In genomic region chr9:7604005-7604404, GRCm38 (mm10) we compare ENCODE assay signal across 13 mouse cellular contexts. TPM values are rescaled to one million over a fixed set of nuclear protein-coding genes. Genes with fewer than 3 reads are reported as not detected.
DNase-seq lines count a peak whose midpoint lies in the region; ATAC-seq and TF ChIP-seq lines count a peak whose summit lies in the region.
"Had no signal": no experiment of that assay in that cellular context is flagged by ENCODE, and none has a peak within 500 bp of the region (broad histone marks: within the 10 kb centered on the region; RNA-seq: fewer than 3 reads in every experiment).

No protein-coding gene starts in this region.

- DNase-seq in cerebellum, adult 9-11 months = peak; percentile 12
- DNase-seq in cerebellum, adult 11-12 months = no peak
- no peak for DNase-seq in liver, embryonic 11.5 days (ENCODE audit: low spot score)
- no peak for DNase-seq in liver, postnatal 0 days
- DNase-seq in Muller cell, postnatal 12 days (ENCODE audit: inconsistent ontology term) = peak; percentile 25
- DNase-seq in fat pad, adult 2 months (ENCODE audit: extremely low read depth, low read depth, low spot score) = peak; percentile 26
- DNase-seq in lung, postnatal 25 days (ENCODE audit: low spot score) = no peak

- ATAC-seq in liver, embryonic 11.5 days (replicated peaks; ENCODE audit: low FRiP score) = 0 out of 2 replicates have a peak, but pooled peaks have one; percentile 15
- no peak for ATAC-seq in liver, postnatal 0 days
- no peak for ATAC-seq in activated CD4-positive, CD25-positive, alpha-beta regulatory T cell, adult 4 months

- H3K4me2 ChIP-seq in liver, embryonic 11.5 days = no peak overlapping the region
- H3K4me2 ChIP-seq in liver, postnatal 0 days (ENCODE audit: low read depth, low read length) = no peak overlapping the region
- H3K4me2 ChIP-seq: heart, embryonic 13.5 days; intestine, embryonic 15.5 days; limb, embryonic 13.5 days had no signal

- no peak overlapping the region for H3K9ac ChIP-seq in liver, embryonic 11.5 days (ENCODE audit: low read depth, low read length)
- H3K9ac ChIP-seq in liver, postnatal 0 days (replicated peaks) = no peak overlapping the region
- H3K9ac ChIP-seq: heart, embryonic 13.5 days; intestine, embryonic 15.5 days; limb, embryonic 13.5 days had no signal

- no peaks in the 10 kb centered on the region for H3K36me3 ChIP-seq in liver, embryonic 11.5 days (ENCODE audit: control insufficient read depth, insufficient read depth, low read length)
- no peaks in the 10 kb centered on the region for H3K36me3 ChIP-seq in liver, postnatal 0 days (replicated peaks; ENCODE audit: insufficient read depth, low read length)
- H3K36me3 ChIP-seq: heart, embryonic 13.5 days; intestine, embryonic 15.5 days; limb, embryonic 13.5 days had no signal

- no peaks in the 10 kb centered on the region for H3K9me3 ChIP-seq in liver, embryonic 11.5 days (ENCODE audit: control insufficient read depth, low read length)
- no peaks in the 10 kb centered on the region for H3K9me3 ChIP-seq in liver, postnatal 0 days (ENCODE audit: low read length)
- H3K9me3 ChIP-seq: heart, embryonic 13.5 days; intestine, embryonic 15.5 days; limb, embryonic 13.5 days had no signal

- no peak for TF ChIP-seq EP300 in liver, postnatal 0 days (IDR thresholded peaks at IDR 0.05; ENCODE audit: low read depth)

- no peak overlapping the region for H3K27ac ChIP-seq in liver, embryonic 11.5 days (ENCODE audit: low read depth, low read length)
- no peak overlapping the region for H3K27ac ChIP-seq in liver, postnatal 0 days (ENCODE audit: low read depth)
- H3K27ac ChIP-seq: heart, embryonic 13.5 days; intestine, embryonic 15.5 days; limb, embryonic 13.5 days had no signal

- H3K27me3 ChIP-seq in liver, embryonic 11.5 days (replicated peaks; ENCODE audit: control insufficient read depth, insufficient read depth, low read length) = no peaks in the 10 kb centered on the region
- no peaks in the 10 kb centered on the region for H3K27me3 ChIP-seq in liver, postnatal 0 days (ENCODE audit: insufficient read depth, low read length)
- H3K27me3 ChIP-seq: heart, embryonic 13.5 days; intestine, embryonic 15.5 days; limb, embryonic 13.5 days had no signal

- H3K4me3 ChIP-seq in liver, embryonic 11.5 days (ENCODE audit: low read depth, low read length) = no peak overlapping the region
- H3K4me3 ChIP-seq in liver, postnatal 0 days (ENCODE audit: low read depth, low read length) = no peak overlapping the region
- H3K4me3 ChIP-seq: heart, embryonic 13.5 days; intestine, embryonic 15.5 days; limb, embryonic 13.5 days had no signal

- no peak for TF ChIP-seq CTCF in liver, postnatal 0 days (IDR thresholded peaks at IDR 0.05; ENCODE audit: low read depth)

- 65% methylated on average over 6 of the region's 6 CpGs for WGBS in liver, embryonic 11.5 days
- WGBS in liver, postnatal 0 days (ENCODE audit: insufficient replicate concordance) = 59% methylated on average over 6 of the region's 6 CpGs

- H3K4me1 ChIP-seq in liver, embryonic 11.5 days (replicated peaks; ENCODE audit: control insufficient read depth, insufficient read depth, low read length) = no peaks in the 10 kb centered on the region
- H3K4me1 ChIP-seq in liver, postnatal 0 days (ENCODE audit: insufficient read depth) = no peaks in the 10 kb centered on the region
- H3K4me1 ChIP-seq: heart, embryonic 13.5 days; intestine, embryonic 15.5 days; limb, embryonic 13.5 days had no signal

RNA-seq across cellular contexts. Expression of gene Mmp20, which starts 24.0 kb away (rescaled TPM):
- not detected in 2 replicates for polyA plus RNA-seq in liver, embryonic 11.5 days (2014; fragmentation: Nextera tagmentation; extraction: Ambion mirVana)
- not detected in 2 replicates for polyA plus RNA-seq in liver, postnatal 0 days (2015; fragmentation: Nextera tagmentation; extraction: Ambion mirVana)
- polyA plus RNA-seq in activated CD4-positive, CD25-positive, alpha-beta regulatory T cell, adult 4 months (2017; shearing (Covaris generic)) = not detected
- polyA plus RNA-seq: C2C12; heart, embryonic 13.5 days; limb, embryonic 13.5 days; liver, embryonic 16.5 days had no signal

RNA-seq across cellular contexts. Expression of gene Mmp27, which starts 32.8 kb away (rescaled TPM):
- not detected in 2 replicates for polyA plus RNA-seq in liver, embryonic 11.5 days (2014; fragmentation: Nextera tagmentation; extraction: Ambion mirVana)
- 0.33 and 0.38 TPM in 2 replicates for polyA plus RNA-seq in liver, postnatal 0 days (2015; fragmentation: Nextera tagmentation; extraction: Ambion mirVana)
- not detected for polyA plus RNA-seq in activated CD4-positive, CD25-positive, alpha-beta regulatory T cell, adult 4 months (2017; shearing (Covaris generic))
- polyA plus RNA-seq: C2C12; heart, embryonic 13.5 days; intestine, embryonic 15.5 days; limb, embryonic 13.5 days had no signal

RNA-seq across cellular contexts. Expression of gene Mmp8, which starts 45.7 kb away (rescaled TPM):
- polyA plus RNA-seq in liver, embryonic 11.5 days (2014; fragmentation: Nextera tagmentation; extraction: Ambion mirVana) = 0.48 and 0.61 TPM in 2 replicates
- 16.8 and 17.2 TPM in 2 replicates for polyA plus RNA-seq in liver, postnatal 0 days (2015; fragmentation: Nextera tagmentation; extraction: Ambion mirVana)
- polyA plus RNA-seq in activated CD4-positive, CD25-positive, alpha-beta regulatory T cell, adult 4 months (2017; shearing (Covaris generic)) = under 1 TPM in 1 of 2 experiments, not detected in 1; 0.19 TPM
- polyA plus RNA-seq: C2C12 had no signal

Comparison
In these comparisons a context has a peak if more than half of its experiments do, and no peak if none do; other contexts are left out.
1. DNase-seq: peak in cerebellum, adult 9-11 months (single experiment), Muller cell, postnatal 12 days (single experiment) and fat pad, adult 2 months (single experiment); none in cerebellum, adult 11-12 months (single experiment), liver, embryonic 11.5 days (single experiment), liver, postnatal 0 days (single experiment) and lung, postnatal 25 days (single experiment).
2. RNA of gene Mmp8, which starts 45.7 kb away (polyA plus RNA-seq): 16.8 to 17.2 TPM in liver, postnatal 0 days; 0.48 to 0.61 TPM in liver, embryonic 11.5 days and 0.19 TPM in activated CD4-positive, CD25-positive, alpha-beta regulatory T cell, adult 4 months; every median in the first group is over 10 times any median in the second.